Mouse (Mus musculus): ENCODE data around the gene Prdx2. TPM values are rescaled to one million over a fixed set of nuclear protein-coding genes. Genes with fewer than 3 reads are reported as not detected.

Prdx2 gene
- polyA plus RNA-seq, 1 experiment from 2014 or later, result 337 TPM

DNA sequence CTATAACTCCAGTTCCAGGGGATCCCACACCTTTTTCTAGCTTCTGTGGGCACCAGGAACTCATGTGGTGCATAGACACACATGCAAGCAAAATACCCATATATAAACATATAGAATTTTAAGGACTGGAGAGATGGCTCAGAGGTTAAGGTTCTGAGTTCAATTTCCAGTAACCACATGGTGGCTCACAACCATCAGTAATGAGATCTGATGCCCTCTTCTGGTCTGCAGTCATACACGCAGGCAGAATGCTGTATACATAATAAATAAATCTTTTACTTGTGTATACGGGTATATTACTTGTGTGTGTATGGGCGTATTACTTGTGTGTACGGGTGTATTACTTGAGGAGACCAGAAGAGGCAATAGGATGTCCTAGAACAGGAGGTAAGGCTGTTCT is 5.4 kb upstream of the Prdx2 start:
- Histone ChIP-seq H3K9me3 (ENCODE audit: low read length) (no peaks in the 10 kb centered on the region), H3K27ac (ENCODE audit: low read length) (no peak overlapping the region), H3K9ac (replicated peaks; ENCODE audit: low read depth) (no peak overlapping the region), H3K4me1 (ENCODE audit: insufficient read depth, low read depth, low read length) (peaks cover 14% of the 10 kb centered on the region; the same call in 1 of the 2 replicates), H3K4me3 (ENCODE audit: low read depth, low read length) (no peak overlapping the region), H3K4me2 (replicated peaks; ENCODE audit: low read depth, low read length) (no peak overlapping the region), H3K27me3 (replicated peaks; ENCODE audit: insufficient read depth, low read length) (no peaks in the 10 kb centered on the region), H3K36me3 (ENCODE audit: insufficient read depth, low read length) (no peaks in the 10 kb centered on the region)
- WGBS, result 81% methylated on average over 4 of the region's 4 CpGs
- no peak for ATAC-seq
- TF ChIP-seq CTCF (IDR thresholded peaks at IDR 0.05) (peak; percentile 24; the same call in 1 of the 2 replicates), EP300 (IDR thresholded peaks at IDR 0.05) (no peak)
- no peak for DNase-seq (ENCODE audit: low spot score)

DNA sequence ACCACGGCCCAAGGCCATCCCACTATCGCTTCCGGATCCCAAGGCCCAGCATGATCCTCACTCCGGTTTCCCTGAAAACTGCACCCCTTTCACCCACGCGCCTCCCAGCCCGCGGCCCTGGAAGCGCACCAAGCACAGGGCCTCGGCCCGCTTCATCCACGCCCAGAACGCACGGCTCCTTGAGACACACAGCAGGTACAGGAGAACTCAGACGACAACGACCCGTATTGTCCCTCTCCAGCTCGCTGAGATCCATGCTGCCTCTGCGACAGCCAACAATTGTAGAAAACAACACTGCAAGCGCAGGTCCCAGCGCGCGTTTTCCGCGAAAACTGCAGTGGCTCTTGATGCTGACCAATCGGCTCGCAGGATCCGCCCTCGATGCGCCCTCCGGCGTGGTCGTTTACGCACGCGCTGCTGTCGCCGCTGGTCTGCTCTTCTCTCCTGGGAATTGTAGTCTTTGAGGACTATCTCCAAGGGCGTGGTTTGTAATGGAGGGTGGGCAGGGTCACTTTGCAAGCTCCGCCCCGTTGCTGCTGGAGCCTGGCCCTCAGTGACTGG is 3.6 kb upstream of the Prdx2 start:
- no peak for TF ChIP-seq EP300 (IDR thresholded peaks at IDR 0.05)
- TF ChIP-seq CTCF (IDR thresholded peaks at IDR 0.05), result peak; percentile 1; the same call in 1 of the 2 replicates
- ATAC-seq (peak; percentile 94), DNase-seq (ENCODE audit: low spot score) (peak; percentile 99)
- Histone ChIP-seq H3K4me2 (replicated peaks; ENCODE audit: low read depth, low read length) (peak overlapping the region; percentile 87), H3K4me3 (ENCODE audit: low read depth, low read length) (peak overlapping the region; percentile 53), H3K9me3 (ENCODE audit: low read length) (no peaks in the 10 kb centered on the region), H3K36me3 (ENCODE audit: insufficient read depth, low read length) (no peaks in the 10 kb centered on the region), H3K27me3 (replicated peaks; ENCODE audit: insufficient read depth, low read length) (no peaks in the 10 kb centered on the region), H3K27ac (ENCODE audit: low read length) (peak overlapping the region; percentile 35; the same call in 1 of the 2 replicates), H3K4me1 (ENCODE audit: insufficient read depth, low read depth, low read length) (peaks cover 23% of the 10 kb centered on the region; the same call in 1 of the 2 replicates), H3K9ac (replicated peaks; ENCODE audit: low read depth) (peak overlapping the region; percentile 46; the same call in 1 of the 2 replicates)
- WGBS, result under 1% methylated on average over 41 of the region's 41 CpGs

DNA sequence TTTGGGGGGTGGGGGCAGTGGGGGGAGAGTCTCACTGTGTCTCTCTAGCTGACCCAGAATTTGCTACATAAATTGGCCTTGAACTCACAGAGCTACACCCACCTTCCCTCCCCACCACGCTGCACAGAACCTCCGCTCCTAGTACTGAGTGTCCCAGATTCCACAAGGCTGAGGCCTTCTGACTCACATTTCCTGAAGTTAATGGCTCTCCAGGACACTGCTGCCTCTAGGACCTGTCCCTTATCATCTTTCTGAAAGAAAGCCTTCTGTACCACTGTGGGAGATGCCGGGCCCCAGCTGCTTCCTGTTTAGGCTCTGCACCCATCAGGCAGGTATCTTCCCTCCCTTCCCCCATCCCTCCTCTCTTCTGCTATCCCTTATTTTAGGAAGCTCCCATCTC is 2.8 kb upstream of the Prdx2 start:
- WGBS, result 27% methylated on average over 3 of the region's 3 CpGs
- DNase-seq (ENCODE audit: low spot score) (peak; percentile 38), ATAC-seq (peak; percentile 34)
- Histone ChIP-seq H3K36me3 (ENCODE audit: insufficient read depth, low read length) (0 out of 2 replicates have a peak, but pooled peaks cover under 1% of the 10 kb centered on the region), H3K4me1 (ENCODE audit: insufficient read depth, low read depth, low read length) (peaks cover 24% of the 10 kb centered on the region; the same call in 1 of the 2 replicates), H3K4me2 (replicated peaks; ENCODE audit: low read depth, low read length) (0 out of 2 replicates have a peak overlapping the region, but pooled peaks have one; percentile 17), H3K9ac (replicated peaks; ENCODE audit: low read depth) (no peak overlapping the region), H3K27ac (ENCODE audit: low read length) (peak overlapping the region; percentile 57; the same call in 1 of the 2 replicates), H3K4me3 (ENCODE audit: low read depth, low read length) (no peak overlapping the region), H3K27me3 (replicated peaks; ENCODE audit: insufficient read depth, low read length) (no peaks in the 10 kb centered on the region), H3K9me3 (ENCODE audit: low read length) (no peaks in the 10 kb centered on the region)
- TF ChIP-seq CTCF (IDR thresholded peaks at IDR 0.05) (no peak), EP300 (IDR thresholded peaks at IDR 0.05) (peak; percentile 53)

DNA sequence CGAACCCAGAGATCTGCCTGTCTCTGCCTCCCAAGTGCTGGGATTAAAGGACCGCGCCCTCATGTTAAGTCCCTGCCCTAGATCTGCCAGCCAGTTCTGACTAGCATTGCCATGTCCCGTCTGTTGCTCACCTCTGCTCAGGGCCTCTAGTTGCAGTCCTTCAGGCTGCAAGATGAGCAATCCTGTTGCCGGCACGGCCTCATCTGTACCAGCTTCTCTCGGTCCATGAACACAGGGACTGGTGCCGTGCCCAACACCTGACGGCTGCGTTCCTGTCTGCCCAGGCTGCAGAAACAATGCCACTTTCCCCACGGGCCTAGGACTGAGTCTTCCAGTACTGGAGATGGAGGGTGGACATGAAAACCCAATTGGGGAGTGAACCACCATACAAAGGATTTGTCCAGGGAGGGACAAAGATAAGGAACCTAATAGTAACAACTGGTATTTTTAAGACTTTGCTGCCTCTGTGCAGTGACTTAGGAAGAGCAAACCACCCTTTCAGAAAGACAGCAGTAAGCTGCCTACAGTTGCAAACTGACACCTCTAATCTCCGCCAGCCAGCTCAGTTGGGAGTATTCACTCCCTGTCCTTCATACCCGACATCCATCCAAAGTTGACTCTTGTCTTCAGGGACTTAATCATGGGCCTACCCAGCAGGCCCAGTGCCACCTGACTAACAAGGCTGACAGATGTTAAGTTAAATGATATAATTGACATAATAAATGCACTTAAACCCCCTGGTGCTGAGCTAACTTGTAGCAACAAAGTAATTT is 1.7 kb upstream of the Prdx2 start:
- 86% methylated on average over 13 of the region's 13 CpGs for WGBS
- H3K36me3 ChIP-seq (ENCODE audit: insufficient read depth, low read length), result peaks cover 3% of the 10 kb centered on the region; the same call in 1 of the 2 replicates
- no peaks in the 10 kb centered on the region for H3K27me3 ChIP-seq (replicated peaks; ENCODE audit: insufficient read depth, low read length)
- H3K4me1 ChIP-seq (ENCODE audit: insufficient read depth, low read depth, low read length), result peaks cover 24% of the 10 kb centered on the region; the same call in 1 of the 2 replicates
- H3K4me3 ChIP-seq (ENCODE audit: low read depth, low read length), result no peak overlapping the region
- no peaks in the 10 kb centered on the region for H3K9me3 ChIP-seq (ENCODE audit: low read length)
- ATAC-seq (no peak), DNase-seq (ENCODE audit: low spot score) (no peak)
- TF ChIP-seq EP300 (IDR thresholded peaks at IDR 0.05), result no peak
- TF ChIP-seq CTCF (IDR thresholded peaks at IDR 0.05), result no peak
- H3K27ac ChIP-seq (ENCODE audit: low read length), result 0 out of 2 replicates have a peak overlapping the region, but pooled peaks have one; percentile 87
- no peak overlapping the region for H3K9ac ChIP-seq (replicated peaks; ENCODE audit: low read depth)
- no peak overlapping the region for H3K4me2 ChIP-seq (replicated peaks; ENCODE audit: low read depth, low read length)

DNA sequence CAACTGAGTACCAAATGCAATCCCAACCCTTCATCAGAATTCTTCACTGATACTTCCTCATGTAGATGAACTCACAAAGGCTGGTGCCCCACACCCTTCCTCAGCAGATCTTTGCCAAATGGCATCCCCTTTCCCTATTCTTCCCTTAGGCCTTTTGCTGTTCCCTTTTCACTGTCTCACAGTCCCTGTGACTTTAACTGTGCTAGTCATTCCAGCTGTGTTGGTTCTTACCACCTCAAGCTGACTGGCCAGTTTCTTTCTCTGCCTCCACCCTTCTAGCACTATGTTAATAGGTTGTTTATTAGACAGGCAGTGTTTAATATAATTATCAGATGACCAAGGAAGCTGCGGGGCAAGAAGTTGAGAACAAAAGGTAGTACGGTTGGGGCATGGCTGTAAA is 737 bp upstream of the Prdx2 start:
- WGBS, result 4% methylated on average over 2 of the region's 2 CpGs
- peak overlapping the region; percentile 87 for H3K27ac ChIP-seq (ENCODE audit: low read length)

More for the DNA sequence above, 737 bp upstream of the Prdx2 start:
- H3K27me3 ChIP-seq (replicated peaks; ENCODE audit: insufficient read depth, low read length), result no peaks in the 10 kb centered on the region
- DNase-seq (ENCODE audit: low spot score) (peak; percentile 56), ATAC-seq (no peak)
- peak overlapping the region; percentile 54; the same call in 1 of the 2 replicates for H3K9ac ChIP-seq (replicated peaks; ENCODE audit: low read depth)
- H3K9me3 ChIP-seq (ENCODE audit: low read length), result no peaks in the 10 kb centered on the region
- H3K4me2 ChIP-seq (replicated peaks; ENCODE audit: low read depth, low read length), result peak overlapping the region; percentile 87
- TF ChIP-seq EP300 (IDR thresholded peaks at IDR 0.05) (no peak), CTCF (IDR thresholded peaks at IDR 0.05) (no peak)
- peaks cover 3% of the 10 kb centered on the region; the same call in 1 of the 2 replicates for H3K36me3 ChIP-seq (ENCODE audit: insufficient read depth, low read length)
- peak overlapping the region; percentile 51 for H3K4me3 ChIP-seq (ENCODE audit: low read depth, low read length)
- peaks cover 24% of the 10 kb centered on the region; the same call in 1 of the 2 replicates for H3K4me1 ChIP-seq (ENCODE audit: insufficient read depth, low read depth, low read length)
